Mouse (Mus musculus) megakaryocyte, embryonic 14.5 days (primary cell): ENCODE results near the gene Psg16.

Experiments used
- FLI1 ChIP-seq: IDR thresholded peaks from 2 replicates; pipeline ENCODE4 v1.6.1; 2012; ENCODE audit warnings: low read length, inconsistent platforms, mixed read lengths
- GATA1 ChIP-seq: IDR thresholded peaks from 3 replicates; pipeline ENCODE4 v1.6.1; 2012; ENCODE audit warnings: mixed read lengths, low read length, inconsistent platforms, borderline replicate concordance

- no peak for TF ChIP-seq GATA1
- no peak for TF ChIP-seq FLI1
These were observed 15.7 kb upstream of the Psg16 start for GRCm38 (mm10) chr7:17058071-17058689.
